Mouse (Mus musculus) layer of hippocampus, adult 11-12 months (tissue): ENCODE measurements at regions not wholly inside any gene's neighbourhood (a gene's known extent, or its start where the extent isn't known, plus 50 kb on each side); places are given as distances from the start of the nearest gene placed in this dataset.
A peak's percentile ranks its signal among the peaks of the same experiment; 100 is the strongest.
"Not testable (repeated sequence)": the region's sequence is repeated elsewhere in the genome, so short reads cannot be mapped to it uniquely, and the experiment has no call there.

Experiments used
- DNase-seq: peaks from one replicate; pipeline ENCODE4 v3.0.0; 2022; ENCODE audit warnings: low spot score

DNA sequence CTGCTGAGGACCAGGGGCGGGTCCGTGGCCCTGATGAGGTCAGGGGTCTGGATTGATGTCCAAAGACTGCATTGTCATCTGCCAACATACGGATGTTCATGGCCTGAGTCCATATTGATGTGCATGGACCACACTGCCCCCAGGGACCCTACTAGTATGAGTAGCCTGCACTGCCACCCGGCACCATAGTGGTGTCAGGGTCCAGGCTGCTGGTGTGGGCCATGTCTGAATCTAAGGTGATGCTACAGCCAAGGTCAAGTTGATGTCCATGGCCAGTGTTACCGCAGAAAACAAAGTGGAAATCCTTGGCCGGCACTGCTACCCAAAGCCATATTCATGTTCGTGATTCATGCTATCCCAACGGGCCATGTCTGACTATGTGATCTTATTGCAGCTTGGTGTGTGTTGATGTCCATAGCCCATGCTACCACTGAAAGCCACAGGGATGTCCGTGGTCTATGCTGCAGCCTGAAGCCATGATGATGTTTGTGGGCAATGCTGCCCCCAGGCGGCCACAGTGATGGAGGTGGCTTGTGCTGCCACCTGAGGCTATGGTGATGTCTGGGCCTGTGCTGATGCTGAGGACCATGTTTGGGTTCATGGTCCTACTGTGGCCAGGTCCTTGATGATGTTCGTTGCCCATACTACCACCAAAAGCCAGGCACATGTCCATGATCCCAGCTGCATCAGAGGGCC, 130.5 kb downstream of the Iqub start:
- no peak for DNase-seq

DNA sequence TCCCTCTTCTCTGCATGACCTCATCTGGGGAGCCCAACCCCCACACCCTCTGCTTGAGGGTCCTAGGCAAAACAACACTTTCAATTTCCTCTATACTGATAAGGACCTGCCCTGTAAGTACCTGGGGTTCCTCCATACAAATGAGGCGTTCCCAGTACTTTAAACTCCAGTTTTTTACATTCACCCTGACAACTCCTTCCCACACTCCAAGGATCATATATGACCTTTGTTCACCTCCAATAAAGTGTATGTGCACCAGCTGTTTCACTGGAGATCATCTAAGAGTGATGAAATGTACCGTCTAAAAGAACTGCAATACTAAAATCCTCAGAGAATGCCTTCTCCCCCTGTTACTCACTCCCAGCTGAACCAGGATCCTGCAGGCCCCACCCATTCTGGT, 135.0 kb downstream of the Iqub start:
- no peak for DNase-seq

DNA sequence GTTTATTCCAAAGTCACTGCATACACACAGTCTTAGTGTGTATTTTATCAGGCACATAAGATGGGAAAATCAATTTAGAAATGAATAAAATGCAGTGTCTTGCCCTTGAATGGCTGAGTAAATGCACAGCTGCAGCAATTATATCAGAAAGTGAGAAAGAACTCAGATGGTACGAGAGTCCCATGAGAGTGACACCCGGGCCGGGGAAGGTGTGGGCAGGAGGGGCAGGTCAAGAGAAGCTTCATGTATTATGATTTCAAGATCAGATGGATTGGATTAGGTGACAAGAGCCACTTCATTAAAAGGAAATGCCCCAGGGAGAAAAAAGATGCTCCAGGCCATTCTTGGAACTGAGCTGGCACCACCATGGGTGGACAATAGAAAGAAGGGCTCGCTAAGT, 138.1 kb downstream of the Iqub start:
- DNase-seq, result no peak

DNA sequence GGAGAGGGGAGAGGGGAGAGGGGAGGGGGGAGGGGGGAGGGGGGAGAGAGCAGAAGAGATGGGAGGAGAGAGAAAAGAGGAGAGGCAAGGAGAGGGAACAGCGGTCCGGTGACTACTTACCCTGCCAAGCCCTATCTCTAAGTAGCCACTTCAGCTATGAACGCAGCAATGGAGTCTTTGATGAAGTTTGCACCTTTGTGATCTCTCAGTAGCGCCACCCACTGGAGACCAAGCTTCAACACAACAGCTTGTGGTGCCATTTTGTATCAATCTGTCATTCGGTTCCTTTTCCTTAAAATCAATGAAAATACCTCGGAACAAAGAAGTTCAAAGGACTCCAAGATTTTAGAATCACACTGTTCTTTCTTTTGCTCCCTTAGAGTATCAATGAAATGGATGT, 141.7 kb downstream of the Iqub start:
- no peak for DNase-seq

DNA sequence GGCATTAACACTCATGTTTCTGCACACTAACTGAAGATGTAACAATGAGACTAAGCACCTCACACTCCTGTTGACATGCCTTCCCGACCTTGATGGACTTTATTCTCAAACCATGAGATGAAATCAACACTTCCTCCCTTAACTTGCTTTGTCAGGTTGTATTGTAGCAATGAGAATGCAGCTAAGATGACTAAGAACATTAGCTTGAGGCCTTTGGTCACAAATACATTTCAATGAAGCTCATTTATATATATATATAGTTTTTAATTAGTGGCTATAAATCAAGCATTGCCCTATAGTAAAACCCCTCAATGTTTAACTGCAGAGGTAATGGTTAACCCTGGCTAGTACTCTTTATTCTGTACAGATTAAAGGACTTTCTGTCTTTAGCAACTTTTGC, 143.2 kb downstream of the Iqub start:
- no peak for DNase-seq

DNA sequence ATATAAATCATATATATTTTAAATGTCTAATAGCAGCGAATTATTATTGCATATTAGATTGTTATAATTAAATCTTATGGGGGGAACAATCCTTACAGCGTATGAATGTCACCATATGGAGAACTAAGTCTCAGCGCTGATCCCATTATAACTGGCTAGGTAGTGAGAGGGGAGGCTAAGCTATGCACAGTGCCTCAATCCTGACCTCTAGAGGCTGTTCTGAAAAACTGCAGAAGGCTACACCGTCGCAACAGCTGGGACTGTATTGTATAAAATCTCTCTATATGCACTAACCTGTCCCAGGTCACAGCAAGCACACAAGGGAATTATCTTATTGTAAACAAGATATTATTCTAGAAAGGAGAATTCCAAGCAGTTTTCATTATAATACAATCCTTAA, 164.0 kb downstream of the Iqub start:
- DNase-seq, result peak; percentile 42

DNA sequence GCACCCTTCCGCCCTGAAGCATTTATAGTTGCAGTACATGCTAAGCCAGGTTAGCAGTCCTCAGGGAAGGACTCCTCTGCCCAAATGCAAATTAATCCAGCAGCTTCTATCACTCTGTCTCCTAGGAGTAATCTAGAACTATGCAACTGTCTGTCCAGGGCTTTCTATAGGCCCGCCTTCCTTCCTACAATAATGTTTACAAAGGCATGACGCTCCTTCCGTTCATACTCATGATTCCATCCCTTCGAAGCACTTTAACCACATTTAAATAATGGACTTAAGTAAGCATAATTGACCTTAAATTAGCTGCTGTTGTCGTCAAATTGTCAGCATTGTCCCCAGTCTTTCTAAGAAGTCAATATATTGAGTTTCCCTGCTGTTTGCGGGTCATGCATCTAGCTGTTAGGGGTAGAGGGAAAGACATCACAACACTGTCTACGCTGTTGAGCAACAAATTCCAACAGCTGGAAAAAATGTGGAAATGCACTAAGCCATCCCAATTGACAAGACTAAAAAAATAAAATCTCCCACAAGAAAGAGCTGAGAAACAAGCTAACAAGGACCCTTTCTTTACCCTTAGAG, 166.3 kb downstream of the Iqub start:
- DNase-seq, result no peak

DNA sequence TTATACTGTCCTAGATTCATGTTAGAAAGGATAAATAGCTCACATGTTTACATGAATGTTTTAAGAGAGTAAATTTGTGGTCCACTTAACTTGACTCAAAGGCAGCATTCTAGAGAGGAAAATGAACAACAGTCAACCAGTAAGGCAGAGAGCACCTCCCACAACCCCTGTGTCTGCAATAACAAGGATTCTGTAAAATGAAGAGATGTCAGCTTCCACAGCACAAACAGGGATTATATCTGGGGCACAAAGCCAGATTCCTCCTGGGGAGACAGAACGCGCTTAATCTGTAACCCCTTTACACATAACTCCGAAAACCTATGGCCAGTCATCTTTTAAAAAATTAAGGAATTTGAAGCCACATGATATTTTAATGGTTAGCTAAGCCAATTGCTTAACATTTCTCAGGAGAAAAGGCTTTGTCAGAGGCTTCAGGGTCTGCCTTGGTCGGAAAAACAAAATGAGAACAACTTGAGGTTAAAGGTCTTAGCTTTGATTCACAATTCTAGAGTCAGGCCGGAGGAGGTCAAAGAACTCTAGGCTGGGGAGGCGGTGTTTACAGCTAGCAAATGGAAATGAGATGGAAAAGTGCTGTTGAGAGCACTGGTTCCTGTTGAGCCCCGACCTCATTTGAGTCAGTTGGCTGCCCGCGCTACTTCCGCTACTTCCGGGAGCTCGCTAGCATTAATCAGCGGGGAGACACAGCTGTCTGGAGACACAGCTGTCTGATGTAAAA, 167.0 kb downstream of the Iqub start:
- no peak for DNase-seq

DNA sequence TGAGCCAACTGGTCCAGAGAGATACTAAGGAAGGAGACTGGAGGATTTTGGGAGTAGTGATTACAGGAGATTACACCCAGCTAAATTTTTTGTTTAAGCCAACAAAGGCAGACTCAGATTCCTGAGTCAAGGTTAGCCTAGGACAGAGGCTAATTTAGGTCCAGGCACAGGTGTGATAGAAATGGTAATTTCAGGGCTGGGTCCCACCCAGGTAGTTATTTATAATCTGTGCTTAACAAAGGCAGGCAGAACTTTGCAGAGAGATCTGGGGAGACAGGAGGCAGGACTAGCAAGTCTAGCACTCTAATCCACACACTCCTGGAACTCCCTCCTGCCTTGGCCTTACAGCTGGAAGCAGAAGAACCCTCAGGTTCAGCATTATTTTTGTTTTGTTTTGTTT, 172.4 kb downstream of the Iqub start:
- DNase-seq, result no peak

DNA sequence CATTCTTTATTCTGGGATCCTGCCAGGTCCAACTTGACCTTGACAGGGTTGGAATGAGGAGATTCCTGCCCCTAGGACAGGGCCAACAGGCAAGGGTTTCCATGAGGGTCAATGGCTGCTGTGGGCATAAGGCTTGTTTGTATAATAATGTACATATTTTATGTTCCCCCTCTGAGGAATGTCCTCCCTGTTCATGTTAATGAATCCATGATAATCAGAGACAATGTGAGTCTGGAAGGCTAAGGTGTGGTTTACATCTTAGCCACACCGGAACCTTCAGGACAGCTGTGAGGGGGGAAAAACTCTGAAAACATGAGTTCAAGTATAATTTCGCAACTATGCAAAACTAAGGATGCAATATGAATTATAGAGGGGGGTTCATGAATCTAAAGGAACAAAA, 172.8 kb downstream of the Iqub start:
- DNase-seq, result no peak

DNA sequence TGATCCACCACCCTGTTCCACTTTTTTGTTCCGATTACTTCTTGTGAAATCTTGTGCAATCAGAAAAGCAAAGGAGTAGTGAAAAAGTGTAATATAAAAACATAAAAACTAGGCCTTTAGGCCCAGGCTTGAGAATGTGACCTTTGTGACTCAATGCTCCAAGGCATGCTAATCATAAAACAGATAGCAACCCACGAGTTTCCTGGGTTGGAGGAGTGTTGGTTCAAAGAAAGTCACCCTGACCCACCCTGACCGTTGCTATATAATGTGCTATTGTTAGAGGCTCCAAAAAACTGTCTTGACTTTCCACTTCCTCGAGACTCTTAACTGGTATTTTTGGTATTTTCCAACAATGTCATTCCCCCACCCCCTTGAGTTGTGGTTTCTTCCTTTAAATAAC, 172.2 kb upstream of the Slc13a1 start:
- not testable (repeated sequence) for DNase-seq

DNA sequence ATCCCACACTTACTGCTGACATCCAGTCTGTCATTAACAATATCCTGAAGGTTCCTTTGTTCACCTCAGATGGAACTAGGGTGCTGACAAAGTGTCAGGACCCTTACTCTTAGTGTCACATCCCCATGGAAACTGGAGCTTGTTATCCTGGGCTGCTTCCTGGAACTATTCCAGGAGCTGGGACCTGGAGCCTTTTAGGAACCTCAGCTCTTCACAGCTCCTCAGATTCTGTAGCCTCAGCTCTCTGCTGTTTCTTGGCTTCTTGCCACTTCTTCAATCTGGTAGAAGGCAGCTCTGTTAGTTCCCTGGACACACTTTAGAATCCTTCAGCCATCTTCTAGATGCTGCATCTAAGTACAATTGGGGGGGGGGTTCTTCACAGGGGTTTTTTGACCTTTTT, 157.3 kb upstream of the Slc13a1 start:
- DNase-seq, result no peak

DNA sequence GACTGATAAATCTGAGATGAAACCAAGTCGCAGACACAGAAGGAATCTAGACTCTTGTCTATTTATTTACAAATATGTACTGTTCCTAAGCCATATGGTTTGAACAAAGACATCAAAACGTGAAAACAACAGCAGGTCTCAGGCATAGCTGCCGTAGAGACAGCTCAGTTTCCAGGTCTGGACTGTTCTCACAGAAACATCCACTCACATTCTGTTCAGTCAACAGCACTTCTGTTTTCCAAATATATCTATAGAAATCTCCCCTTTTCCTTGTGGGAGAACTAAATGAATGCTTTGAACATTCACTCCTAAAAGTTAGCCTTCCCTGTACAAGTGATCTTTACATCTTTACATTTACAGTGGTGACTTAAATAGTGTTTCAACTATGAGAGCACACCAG, 156.8 kb upstream of the Slc13a1 start:
- DNase-seq, result peak; percentile 20

DNA sequence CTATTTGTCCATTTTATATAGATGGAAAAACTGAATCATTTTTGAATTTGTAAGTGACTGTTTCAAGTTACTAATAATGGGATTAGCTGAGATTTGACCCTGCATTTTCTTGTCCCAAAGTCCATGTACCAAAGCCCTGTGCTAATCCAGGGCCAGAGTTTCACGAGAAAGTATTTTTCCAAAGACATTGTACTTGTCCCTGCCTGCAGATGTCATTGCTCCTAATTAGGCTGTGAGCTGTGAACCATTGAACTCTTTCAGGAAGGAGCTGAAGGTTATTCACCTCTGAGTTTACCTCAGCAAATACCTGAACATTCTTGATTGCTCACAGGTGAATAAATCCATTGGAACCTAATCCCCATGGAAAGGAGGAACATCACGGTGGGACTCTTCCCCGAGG, 154.5 kb upstream of the Slc13a1 start:
- DNase-seq, result no peak

DNA sequence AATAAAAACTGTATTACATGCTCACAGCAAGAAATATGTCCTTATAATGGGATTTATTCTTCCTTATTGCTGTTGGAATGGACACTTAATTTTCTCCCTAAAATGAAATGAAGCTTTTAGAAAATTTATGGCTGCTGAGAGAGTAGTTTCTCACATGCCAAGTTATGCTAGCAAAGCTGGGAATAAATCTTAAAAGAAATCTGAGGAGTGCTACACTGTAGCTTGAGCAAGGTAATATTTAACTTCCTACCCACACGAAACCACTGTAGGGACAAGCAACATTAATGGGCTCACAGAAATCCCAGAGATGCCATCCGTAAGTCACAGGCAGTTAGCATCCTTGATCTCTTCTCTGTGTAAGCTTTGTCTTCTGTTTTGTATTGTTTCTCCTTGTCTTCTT, 151.0 kb upstream of the Slc13a1 start:
- DNase-seq, result no peak

DNA sequence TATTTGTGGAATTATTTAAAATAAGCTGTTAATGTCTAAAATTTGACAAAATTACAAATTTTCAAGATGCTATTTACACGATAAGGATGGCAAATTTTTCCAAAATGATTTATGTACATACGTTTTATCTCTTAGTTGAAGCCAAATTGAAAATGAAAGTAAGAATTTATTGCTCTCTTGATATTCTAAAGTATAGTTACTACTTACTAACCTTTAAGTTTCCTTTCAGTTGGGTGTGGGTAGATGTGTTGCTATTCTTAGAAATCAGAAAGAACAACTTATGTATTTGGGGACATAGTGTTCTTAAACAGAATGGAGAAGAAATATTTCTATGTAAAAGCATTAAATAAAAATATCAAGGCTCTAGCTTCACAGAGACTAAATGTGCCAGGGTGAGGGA, 142.8 kb upstream of the Slc13a1 start:
- no peak for DNase-seq

DNA sequence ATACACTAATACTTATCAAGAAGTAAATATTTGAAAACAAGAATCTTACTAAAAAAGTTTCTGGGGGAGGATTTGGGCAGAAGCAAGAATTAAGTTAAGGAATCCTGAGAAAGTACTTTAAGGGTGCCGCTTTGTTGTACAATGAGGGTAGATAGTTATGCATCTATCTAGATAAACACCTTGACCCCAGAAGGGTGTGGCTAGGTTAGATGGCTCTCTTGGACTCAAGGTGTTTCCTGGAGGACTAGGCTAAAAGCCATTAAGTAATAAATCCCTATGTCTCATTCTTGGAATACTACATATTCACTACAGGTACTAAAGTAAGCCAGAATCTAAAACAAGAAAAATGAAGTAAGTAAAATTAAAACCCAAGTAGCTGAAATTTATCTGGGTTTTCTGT, 141.9 kb upstream of the Slc13a1 start:
- DNase-seq, result no peak

DNA sequence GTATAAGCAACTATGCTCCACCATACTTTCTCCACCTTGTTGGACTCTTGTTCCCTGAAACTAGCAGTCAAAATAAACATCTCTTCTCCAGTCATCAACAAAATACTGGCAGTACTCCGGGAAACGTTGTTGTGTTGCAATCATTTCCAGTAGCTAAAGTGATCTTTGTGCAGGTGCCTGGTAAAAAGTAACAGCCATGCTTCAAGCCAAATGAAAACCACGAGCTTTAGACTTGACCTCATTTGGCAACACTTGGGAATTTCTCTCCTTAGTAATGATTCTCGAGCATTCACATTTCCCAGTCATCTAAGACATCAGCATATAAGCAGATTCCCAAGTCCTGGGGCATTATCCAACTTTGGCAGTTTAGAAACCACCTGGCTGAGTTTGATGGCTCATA, 133.8 kb upstream of the Slc13a1 start:
- DNase-seq, result no peak

DNA sequence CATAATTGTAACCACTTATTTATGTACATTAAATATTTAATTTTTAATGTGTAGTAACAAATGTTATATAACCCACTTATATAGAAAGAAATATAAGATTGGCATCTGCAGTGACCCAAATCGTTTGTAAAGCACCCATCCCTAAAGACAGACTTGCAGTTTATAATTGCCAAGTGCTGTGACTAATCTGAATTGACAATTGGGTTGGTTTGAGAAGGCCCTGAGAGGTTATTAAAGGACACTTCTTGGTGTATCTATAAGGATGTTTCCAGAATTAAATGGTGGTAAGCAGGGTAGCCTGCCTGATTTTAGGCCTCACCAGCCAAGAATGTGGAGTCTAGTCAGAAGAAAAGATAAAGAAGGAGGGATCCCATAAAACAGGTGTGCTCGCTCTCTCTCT, 133.3 kb upstream of the Slc13a1 start:
- DNase-seq, result no peak

DNA sequence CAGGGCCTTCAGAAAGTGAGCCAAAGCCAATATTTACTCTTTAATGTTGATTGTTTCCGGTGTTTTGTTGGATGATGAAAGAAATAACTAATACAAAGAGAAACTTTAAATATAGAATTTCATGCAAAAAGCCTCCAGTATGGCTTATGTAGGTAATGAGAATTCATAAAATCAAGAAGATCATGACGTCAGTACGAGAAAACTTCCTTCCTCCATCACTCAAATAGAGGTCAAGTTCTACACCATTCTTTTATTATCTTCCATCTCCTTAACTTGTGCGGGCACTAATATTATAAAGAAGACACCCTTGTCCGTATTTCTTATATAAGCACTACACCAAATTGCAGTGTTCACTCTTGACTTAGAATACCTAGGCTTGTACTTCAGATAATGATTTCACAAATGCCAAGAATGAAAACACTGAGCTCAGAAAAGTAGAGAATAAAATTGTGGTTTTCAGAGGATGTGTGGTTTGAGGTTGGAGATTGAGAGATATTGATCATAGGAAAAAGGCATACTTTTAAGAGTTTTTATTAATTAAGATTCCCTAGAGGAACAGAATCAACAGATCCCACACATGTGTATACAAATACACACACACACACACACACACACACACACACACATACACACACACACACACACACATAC, 130.8 kb upstream of the Slc13a1 start:
- no peak for DNase-seq

DNA sequence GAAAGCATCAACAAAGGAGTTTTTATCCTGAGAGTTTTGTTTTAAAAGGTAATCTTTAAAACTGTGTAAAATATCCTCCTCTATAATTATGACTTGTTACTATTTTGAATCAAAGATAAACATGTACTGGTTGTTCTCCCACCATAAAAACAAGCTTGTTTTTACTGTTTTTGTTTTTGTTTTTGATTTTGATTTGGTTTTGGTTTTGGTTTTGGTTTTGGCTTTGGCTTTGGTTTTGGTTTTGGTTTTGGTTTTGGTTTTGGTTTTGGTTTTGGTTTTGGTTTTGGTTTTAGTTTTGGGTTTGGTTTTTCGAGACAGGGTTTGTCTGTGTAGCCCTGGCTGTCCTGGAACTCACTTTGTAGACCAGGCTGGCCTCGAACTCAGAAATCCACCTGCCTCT, 120.9 kb upstream of the Slc13a1 start:
- not testable (repeated sequence) for DNase-seq

DNA sequence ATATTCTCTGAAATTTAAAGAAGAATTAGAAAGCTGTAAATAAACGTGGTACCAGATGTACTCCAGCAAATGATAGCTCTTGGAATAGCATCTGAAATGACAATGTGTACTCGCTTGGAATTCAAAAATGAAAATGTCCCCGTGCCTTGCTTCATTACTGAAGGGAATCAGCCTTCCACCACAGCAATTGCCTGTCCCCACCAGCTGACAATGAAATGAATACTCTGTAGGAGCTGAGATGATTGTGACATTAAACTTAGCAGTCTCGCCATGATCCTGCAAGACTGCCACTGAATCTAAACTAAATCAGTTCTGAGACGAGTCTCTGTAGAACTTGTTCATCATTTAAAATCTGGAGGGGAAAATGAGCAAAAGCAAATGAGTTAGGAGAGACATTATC, 104.9 kb upstream of the Slc13a1 start:
- peak; percentile 6 for DNase-seq

DNA sequence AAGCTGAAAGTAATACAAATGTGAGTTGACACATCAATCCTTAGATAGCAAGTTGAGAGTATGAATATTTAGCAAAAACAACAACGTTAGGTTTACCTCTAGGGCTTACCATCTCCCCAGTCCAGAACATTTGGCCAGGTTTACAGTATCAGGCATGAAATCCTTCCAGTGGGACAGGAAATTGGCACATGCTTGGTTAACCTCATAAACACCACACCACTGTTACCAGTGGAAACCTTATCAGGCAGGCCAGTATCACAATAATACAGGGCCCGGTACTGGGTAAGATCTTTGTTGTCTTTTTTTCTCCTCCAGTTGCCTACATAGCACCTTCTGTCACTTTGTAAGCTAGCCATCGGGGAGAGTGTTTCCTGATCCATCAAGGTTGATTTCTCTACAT, 101.7 kb upstream of the Slc13a1 start:
- no peak for DNase-seq
